Mouse (Mus musculus) hindlimb bud, embryonic 11.5 days (tissue): ENCODE measurements at regions not wholly inside any gene's neighbourhood (a gene's known extent, or its start where the extent isn't known, plus 50 kb on each side); places are given as distances from the start of the nearest gene placed in this dataset.

Source experiments
- DNase-seq: peaks from one replicate; pipeline ENCODE4 v3.0.0-alpha.2; 2012; ENCODE audit warnings: low read depth, low spot score; ENCODE audit errors: extremely low spot score

GRCm38 (mm10) chr2:28287210-28287860 is 94.5 kb downstream of the Olfm1 start:
- no peak for DNase-seq

DNA sequence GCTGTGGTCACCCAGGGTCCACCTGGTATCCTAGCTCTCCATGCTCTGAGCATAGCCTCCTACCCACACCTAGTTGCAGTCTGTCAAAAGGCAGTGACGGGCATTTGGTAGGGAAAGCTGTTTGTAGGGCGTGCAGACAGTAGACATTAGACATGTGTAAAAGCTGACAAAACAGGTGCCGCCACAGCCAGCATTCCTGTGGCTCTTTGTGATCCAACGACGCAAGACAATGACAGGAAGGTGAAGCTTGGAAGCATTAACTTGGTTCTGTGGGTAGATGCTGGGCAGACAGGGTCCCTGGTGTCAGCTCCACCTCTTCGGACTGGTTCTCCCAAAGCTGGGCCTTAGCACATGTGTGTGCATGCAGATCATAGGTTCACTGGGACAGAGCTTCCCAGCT is 96.5 kb downstream of the Olfm1 start:
- no peak for DNase-seq

- DNase-seq: no peak
These were observed 97.2 kb downstream of the Olfm1 start for GRCm38 (mm10) chr2:28289860-28290471.

DNA sequence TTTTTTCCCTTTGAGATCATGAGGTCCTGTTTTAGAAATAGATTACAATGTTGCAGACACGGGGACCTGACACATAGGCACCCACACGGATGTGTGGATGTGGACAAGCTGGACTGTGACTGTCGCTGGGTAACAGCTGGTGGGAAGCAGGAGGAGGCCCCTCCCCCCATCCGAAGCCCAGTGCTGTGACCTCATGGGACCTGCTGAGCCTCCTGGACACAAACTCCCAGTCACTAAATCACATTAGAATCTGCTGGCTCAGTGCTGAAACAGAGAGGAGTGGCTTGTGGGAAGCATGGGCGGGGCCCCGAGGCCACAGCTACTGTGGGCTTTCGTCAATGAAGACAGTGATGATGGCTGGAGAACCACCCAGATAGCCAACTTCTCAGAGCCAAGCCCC is 101.7 kb downstream of the Olfm1 start:
- DNase-seq: no peak

GRCm38 (mm10) chr2:28296183-28296582 is 103.4 kb downstream of the Olfm1 start:
- DNase-seq: no peak

DNA sequence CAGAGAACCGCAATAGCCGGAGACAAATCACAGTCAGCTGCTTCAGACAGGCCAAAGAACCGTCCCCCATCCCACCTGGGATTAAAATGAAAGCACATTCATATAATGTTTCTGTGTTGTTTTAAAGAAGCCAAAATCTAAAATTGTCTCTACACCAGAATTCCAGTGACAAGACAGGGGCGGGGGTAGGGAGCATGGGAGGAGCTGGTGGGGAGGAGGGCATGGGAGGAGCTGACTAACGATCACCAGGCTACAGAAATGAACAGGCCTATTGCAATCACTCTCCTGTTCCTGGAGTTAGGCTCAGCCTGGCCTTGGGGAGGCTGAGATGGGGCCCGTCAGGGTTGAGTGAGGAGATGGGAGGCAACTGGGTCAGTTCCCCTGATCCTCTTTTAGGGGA is 105.9 kb downstream of the Olfm1 start:
- no peak for DNase-seq

DNA sequence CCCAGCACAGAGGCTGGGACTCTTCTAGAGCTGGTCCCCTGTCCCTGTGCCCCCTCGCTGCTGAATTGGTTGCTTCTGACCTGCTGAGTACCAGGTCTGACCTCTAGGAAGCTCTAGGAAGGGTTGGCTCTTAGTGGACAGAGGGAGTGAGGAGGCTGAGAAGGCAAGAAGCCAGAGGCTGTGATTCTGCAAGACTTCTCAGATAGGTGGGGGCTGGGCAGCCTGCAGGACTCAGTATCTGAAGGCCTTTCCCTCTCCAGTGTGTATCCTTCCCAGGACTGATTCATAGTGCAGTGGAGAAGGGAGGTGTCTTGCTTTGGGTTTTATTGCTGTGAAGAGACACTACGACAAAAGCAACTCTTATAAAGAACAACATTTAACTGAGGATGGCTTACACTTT is 106.6 kb downstream of the Olfm1 start:
- no peak for DNase-seq

GRCm38 (mm10) chr2:28301313-28301712 is 108.5 kb downstream of the Olfm1 start:
- peak; percentile 24 for DNase-seq

GRCm38 (mm10) chr2:28303936-28304335 is 111.1 kb downstream of the Olfm1 start:
- DNase-seq: no peak

DNA sequence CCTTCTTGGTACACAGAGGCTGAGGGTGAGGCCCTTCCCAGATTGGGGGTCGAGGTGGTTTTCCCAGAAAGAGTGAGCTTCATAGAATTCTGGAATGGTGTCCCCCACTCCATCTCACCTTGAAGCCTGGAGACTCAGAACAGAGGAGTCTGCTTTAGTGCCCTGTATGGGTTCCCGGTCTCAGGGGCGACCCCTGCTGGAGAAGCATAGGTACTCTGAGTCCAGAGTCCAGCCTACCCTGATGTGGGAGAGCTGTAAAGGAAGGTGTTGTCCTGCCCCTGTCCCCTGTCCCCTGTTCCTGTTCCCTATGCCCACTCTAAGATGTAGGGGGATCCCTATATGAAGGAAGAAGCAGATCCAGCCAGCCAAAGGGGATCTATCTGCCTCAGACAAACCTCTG is 111.9 kb downstream of the Olfm1 start:
- DNase-seq: no peak

GRCm38 (mm10) chr2:28309122-28309521 is 116.3 kb downstream of the Olfm1 start:
- no peak for DNase-seq

DNA sequence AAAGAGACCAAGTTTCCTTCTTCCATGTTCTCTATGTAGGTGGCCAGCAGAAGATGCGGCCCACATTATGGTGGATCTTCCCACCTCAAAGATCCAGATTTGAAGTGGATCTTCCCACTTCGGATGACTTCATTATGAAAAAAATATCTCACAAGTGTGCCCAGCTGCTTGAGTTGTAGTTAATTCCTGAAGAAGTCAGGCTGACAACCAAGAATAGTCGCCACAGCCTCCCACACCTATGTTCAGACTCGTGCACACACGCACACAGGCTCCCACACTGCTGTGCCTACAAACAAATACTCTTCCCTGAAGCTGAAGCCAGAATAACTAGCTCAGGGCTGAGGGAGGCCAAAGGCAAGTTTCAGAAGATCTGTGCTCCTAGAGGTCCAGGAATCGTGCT is 119.4 kb downstream of the Olfm1 start:
- no peak for DNase-seq

GRCm38 (mm10) chr2:28325502-28325901 is 121.1 kb upstream of the Ppp1r26 start:
- DNase-seq: no peak

GRCm38 (mm10) chr2:28326056-28326455 is 120.5 kb upstream of the Ppp1r26 start:
- DNase-seq: no peak

GRCm38 (mm10) chr2:28326682-28327081 is 119.9 kb upstream of the Ppp1r26 start:
- DNase-seq: no peak

- no peak for DNase-seq
These were observed 117.5 kb upstream of the Ppp1r26 start for GRCm38 (mm10) chr2:28329130-28329529.

GRCm38 (mm10) chr2:28335141-28335789 is 111.3 kb upstream of the Ppp1r26 start:
- no peak for DNase-seq

DNA sequence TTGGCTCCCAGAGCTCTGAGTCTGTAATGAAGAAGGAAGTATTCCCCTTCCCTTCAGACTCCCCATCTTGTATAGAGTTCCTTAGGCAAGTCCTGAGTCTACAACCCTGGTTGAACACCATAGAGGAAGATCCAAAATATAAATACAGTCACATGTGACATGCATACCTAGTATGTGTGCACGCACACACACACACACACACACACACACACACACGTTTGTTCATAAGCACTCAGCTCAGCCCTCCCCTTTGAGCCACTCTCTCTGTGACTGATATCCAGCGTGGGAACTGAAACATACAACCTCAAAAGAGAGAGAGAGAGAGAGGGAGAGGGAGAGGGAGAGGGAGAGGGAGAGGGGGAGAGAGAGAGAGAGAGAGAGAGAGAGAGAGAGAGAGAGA is 110.8 kb upstream of the Ppp1r26 start:
- no peak for DNase-seq

DNA sequence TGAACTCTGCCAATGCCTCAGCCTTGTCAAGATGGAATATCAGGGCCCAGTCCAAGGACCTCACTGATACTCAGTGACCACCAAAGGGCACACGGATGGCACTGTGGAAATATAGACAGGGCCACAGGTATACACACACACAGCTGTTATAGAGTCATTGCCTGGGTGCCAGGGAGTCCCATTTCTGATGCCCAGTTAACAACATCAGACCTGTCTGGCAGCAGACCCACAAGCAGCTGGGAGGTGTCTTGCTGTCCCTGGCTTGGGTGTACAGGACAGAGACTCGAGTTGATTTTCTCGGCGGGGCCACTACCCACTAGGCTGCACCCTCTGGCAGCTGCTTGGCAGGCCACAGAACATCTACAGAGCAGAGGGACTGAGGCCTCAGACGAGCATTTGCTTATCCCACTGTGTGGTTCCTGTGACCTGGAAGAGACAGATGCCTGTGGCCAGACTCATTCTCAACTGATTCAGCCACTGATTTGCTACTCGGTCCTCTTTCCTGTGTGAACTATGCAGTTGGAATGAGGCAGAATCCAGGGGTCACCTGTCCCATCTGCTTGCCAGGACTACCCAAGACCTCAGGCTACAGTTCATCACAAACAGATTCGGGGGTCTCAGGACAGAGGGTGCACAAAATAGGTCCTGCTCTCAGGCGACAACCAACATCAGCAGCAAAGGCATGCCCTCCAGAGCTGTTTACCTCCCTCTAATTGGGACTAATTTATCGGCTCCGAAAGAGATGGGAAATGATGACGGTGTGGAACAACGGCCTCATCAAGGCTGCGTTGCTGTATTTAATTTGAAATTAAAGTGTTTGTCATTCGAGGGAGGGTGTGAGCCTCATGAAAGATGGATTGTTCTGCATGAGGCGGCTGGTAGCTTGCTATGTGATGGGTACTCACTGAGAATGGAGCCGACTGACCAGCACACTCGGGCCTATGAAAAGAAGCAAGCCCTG is 110.0 kb upstream of the Ppp1r26 start:
- DNase-seq: no peak

GRCm38 (mm10) chr2:28337561-28337960 is 109.0 kb upstream of the Ppp1r26 start:
- DNase-seq: no peak

GRCm38 (mm10) chr2:28341304-28341703 is 105.3 kb upstream of the Ppp1r26 start:
- DNase-seq: no peak
